Mouse (Mus musculus) heart, adult 11 months (tissue): ENCODE measurements at regions not wholly inside any gene's neighbourhood (a gene's known extent, or its start where the extent isn't known, plus 50 kb on each side); places are given as distances from the start of the nearest gene placed in this dataset.

Source experiments
- DNase-seq: peaks from one replicate; pipeline ENCODE4 v3.0.0; 2022

DNA sequence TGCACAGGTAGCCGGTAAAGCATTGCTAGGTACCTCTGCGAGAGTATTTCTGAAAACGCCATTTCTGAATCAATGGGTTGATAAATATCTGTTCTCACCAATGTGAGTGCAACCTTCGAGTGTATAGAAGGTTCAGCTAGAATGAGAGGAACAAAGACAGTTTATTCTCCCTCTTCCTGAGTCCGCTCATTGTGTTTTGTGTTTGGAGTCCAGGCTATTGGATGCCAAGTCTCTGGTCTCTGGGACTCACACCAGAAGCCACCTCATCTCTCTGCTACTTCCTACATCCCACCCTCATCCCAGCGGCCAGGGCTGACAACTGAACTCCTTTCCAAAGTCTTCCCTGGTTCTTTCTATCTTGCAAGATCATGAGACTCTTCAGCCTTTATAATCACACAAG, 62.7 kb downstream of the Lrrc30 start:
- no peak for DNase-seq

DNA sequence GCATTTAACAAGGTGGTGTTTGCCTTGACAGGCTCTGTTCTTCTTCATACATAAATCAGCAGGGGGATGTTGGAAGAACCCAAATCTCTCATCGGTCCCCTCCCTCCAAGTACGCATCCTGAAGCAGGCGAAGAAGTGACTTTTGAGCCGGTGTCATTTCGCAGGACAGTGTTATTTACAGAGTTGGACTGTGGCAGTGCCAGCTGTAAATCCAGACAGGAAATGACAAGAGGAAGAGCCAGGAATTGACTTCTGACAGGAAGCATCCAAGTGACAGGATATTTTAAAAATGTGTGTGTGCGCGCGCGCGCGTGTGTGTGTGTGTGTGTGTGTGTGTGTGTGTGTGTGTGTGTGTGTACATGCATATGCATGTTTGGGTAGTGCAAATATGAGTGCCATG, 66.3 kb downstream of the Lrrc30 start:
- DNase-seq: peak; percentile 93

DNA sequence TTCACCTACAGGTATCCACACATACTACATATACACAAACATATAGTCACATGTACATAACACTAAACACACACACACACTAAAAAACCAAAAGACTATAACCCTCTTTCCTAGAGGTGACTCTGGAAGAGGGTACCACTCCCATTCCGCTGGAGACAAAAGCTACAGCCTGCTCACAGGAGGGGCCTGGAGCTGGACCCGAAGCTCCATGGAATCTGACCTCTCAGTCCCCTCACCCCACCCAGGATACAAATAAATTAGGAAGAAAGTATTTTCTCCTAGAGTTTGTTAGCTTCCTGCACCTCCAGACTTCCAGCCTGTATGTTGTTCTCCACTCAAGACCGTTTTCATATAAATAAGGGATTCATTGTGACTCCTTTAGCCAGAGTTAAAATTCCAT, 66.8 kb downstream of the Lrrc30 start:
- peak; percentile 96 for DNase-seq

DNA sequence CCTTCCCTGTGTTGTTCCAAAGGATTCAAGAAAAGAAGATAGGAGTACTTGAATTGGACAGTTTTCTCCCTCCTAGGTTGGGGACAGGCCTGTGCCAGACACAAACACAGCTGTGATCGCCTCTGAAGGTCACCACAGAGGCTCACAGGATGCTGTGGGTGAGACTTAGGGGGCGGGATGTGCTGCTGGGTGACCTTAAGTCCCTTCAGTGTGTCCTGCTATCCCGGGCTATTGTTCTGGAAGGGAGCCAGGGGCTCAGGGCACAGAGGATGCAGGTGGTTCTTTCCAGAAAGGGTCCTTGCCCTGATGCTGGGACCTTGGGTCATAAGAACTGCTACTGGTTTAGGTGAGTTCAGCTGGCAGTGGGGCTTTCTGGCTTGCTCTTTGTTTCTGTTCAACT, 67.7 kb downstream of the Lrrc30 start:
- DNase-seq: peak; percentile 96

DNA sequence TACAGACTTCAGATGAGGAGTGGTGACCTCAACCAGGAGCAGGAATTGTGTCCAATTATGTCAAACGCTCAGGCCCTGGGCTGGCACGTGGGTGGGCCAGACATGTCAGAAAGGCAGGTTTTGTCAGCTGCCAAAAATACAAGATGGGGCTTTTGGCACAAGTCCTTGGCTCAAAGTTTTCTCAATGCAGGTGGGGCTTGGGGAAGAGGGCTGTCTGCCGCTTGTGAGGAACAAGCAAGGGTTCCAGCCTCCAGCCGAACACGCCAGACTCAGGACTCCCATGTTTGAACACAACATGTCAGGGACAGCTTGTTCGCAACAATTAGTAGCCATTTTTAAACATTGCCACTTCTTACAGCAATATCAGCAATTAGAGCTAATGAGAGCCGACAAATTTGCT, 69.5 kb downstream of the Lrrc30 start:
- no peak for DNase-seq

DNA sequence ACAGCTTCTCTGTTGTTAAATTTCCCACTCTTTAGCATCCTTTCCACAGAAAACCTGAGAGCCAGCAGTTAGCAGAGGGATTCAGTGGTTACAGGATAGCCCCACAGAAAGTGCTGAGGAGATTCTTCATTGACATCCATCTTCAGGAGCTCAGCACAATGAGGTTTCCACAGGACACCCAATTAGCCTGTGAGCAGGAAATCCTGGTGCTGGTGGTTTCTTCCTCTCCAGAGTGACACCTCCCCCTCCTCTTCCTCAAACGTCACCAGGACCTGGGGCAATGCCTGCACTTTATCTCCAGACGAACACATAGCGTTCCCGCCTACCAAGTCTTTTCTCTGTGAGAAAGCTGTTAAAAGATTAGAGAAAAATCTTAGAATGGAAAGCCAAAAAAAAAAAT, 70.7 kb downstream of the Lrrc30 start:
- peak; percentile 97 for DNase-seq

DNA sequence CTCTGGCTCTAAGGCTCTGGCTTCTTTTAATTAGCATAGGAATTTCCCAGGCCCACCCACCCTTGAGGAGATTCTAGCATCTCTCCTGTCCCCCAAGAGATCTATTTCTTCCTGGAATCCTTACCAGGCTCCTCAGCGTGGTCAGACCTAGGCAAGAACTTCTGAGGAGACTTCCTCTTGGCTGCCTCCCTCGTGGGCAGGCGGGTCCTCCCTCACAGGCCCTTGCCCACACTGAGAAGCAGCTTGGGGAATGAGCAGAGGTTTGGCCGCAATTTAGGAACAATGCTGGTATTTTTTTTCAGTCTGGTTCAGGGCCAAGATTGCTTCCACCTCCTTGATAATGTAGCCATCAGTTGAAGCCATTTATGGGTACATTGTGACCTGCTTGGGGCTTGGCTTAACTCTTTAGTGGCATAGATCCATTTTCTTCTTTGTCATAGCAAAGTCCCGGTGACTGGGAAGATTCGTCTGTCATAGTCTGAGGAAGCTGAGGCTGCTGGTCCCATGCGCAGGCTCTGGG, 75.1 kb downstream of the Lrrc30 start:
- peak; percentile 94 for DNase-seq

DNA sequence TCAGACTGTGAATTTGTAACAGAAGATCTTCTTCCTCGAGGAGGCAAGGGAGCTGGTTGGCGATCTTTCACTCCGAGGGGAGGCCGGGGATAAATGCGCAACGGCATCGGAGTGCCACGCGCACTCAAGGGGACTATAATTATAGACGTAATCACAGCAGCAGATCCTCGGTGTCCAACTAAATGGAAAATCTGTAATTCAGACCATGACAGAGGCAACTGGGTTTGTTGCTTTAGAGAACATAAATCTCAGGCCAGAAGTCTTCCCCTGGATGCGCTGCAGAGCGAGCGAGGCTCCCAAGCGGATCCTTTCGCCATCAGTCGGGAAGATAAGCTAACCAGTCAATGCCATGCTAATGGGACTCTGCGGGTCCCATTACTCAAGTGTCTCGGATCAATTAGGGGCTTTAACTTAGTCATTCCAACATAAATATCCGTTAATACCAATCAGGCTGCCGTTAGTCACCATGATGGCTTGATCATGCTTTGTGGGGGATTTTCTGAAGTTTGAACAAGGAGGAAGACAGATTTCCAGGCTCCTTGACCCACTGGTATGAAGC, 79.9 kb downstream of the Lrrc30 start:
- peak; percentile 56 for DNase-seq

DNA sequence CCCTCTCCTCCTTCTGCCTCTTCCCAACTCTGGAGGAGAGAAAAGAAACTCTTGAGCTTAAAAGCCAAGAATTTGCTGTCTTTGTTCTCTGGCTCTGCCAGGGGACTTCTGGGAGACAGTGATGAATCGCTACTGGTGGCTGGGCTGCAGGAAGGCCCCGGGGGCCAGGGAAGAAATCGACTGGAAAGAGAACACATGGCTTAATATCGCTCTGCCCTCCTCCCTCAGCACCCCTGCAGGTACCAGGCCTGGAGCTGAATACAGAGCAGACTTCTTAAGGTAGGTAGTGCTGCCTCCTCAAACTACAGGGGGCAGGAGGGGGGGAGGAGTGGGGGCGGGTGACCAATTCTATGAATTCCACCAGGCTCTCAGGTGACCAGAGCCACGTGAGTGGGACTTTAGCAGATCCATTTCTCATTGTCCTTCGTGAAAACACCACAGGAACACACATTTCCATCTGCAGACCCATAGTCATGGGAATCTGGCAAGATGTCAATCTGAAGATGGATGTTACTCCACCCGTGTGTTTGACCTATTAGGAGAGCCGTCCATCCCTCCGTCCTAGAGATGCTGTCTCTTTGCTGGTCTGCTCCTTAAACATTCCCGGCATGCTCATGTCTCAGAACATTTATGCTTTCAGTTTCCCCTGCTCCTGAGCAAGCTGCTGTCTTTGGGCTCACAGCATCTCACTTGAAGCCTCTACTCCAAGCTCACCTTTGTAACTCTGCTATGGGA, 83.4 kb downstream of the Lrrc30 start:
- DNase-seq: peak; percentile 87

DNA sequence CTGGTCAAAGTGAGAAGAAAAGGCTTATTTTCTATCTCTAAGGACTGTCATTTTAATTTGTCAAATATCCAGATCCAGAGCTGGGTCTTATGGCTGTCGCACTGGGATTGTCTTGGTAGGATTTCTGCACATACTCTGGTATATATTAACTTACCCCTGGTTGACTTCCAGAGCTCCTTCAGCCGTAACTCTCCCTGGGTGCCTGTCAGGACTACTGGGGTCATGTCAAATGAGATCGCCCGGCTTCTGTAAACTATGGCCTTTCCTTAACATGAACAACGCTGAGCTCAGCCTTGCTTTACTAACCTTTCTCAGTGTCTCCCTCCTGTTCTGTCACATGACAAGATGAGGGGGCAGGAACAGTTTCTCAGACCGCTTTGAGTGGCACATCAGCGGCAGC, 88.1 kb downstream of the Lrrc30 start:
- DNase-seq: no peak

DNA sequence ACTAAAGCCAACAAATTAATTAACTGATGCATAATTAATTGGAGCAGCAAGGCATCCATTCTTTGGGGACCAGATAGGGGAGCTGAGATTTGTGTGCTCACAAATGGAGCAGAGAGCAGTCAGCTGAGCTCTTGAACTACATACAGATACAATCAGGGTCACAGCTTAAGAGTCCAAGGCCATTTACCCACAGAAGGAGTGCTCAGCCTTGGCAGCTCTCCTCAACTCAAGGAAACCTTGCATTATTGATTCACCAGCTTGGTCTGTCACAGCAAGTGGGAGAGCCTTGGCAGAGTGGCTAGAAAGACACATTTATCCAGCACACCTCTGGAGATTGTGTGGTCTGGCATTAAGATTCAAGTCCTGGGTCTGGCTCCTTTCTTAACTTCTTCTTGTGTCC, 100.2 kb downstream of the Lrrc30 start:
- no peak for DNase-seq

DNA sequence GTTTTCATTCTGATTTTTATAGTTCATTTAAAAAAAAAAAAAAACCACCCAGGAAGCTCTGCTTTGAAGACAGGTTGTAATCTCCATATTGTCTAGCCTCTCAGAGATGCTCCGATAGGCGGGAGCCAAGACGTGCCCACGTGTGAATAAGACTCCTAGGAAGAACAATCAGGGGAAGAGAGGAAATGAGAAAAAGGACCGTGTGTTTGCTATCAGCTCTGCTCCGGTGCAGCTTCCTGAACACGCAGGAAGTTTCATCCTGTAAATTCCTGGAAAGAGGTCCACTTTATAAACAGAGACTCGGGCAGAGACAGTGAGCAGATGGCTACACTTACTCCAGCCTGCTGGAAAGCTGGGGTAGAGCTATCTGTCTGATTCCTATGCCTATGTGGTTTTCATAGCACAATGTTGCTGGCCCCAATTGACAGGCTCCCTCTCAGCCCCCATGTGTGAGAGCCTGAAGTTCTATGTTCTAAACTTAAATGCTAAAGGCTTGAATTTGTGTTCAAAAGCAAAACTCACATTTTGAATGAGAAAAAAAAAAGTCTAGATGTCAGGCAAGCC, 111.6 kb downstream of the Lrrc30 start:
- DNase-seq: peak; percentile 96

DNA sequence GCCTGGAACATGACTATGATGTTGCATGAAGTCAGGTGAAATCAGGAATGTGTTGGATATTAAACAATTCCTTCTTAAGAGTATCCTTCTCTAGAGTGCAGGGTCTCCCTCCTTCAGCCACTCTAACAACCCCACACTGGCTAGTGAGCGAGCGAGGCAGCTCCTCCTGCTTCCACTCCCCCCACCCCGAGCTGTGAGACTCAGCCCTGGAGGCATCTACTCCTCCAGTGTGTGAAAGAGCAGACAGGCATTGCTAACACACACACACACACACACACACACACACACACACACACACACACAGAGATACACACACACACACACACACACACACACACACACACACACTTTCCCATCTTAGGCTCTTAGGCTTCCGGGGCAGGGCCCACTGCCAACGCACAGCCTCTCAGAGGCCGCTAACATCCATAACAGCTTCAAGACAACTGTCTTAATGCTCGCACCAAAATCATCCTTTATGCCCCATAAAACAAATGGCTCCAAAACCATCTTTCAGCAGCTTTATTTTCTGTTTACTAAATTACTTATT, 116.8 kb downstream of the Lrrc30 start:
- peak; percentile 92 for DNase-seq

DNA sequence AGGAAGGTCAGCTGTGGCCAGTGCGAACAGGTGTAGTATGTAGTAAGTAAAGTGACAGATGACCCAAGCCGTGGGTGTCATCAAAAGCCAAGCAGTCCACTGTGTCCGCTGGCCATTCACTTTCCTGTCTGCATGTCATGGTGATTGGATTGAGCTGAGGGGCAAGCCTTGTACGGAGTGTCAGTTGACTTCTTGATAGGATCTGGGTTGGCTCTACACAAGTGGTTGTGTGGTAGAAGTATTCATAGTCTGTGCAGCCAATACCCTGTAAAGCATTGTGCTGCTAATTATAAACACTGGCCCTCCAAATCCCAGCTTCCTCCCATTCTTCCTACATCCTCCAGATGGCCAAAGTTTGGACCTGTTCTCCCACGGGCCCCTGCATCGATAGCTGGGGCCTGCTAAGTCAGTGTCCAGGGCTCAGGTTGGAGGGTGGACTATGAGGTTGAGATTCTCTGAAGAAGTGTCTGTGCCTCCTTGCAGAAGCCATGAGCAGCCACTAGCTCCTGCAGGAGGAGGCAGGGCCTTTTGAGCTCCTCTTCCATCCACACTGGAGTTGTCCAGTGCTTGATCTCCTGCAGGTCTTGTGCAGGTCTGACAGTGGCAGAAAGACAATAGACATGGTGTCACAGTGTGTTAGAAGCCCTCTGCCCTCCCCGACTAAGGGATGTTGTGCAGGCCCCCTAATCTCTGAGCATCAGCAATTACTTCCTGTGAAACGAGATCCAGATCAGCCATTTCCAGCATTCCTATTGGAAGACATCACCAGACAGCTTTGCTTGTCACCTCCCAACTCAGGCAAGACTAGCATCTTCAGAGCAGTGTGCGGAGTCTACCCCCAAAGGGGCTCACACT, 117.9 kb downstream of the Lrrc30 start:
- peak; percentile 99 for DNase-seq

DNA sequence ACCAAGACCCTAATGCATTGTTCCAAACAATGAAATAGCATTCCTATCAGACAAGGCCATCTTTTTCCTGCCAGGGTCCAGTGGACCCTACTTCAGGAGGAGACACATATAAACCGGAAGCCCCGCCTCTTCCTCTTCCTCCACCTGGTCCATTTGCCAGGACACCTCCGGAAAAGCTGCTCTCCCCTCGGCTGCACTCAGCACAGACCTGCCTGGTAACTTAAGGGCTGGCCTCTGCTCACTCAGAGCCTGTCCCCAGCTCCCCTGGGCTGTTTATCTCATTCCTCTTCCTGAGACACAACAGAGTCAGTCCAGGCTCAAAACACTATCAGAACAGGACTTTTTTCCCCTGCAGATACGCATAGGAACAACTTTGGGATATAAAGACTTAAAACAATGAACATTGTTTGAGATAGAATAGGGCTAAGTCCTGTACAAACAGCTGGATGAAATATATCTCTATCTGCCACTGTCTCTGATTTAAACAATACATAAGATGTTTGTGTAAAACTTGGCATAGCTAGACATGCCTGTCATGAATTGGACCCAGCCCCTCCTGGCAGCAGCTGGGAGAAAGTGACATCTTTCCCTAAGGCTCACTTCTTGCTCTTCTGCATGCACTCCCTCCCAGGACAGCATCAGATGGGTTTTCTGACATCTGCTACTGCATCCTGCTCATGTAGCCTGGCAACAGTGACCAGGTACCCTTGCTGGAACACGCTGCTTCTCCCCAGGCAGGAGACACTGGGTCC, 119.6 kb downstream of the Lrrc30 start:
- DNase-seq: peak; percentile 99

DNA sequence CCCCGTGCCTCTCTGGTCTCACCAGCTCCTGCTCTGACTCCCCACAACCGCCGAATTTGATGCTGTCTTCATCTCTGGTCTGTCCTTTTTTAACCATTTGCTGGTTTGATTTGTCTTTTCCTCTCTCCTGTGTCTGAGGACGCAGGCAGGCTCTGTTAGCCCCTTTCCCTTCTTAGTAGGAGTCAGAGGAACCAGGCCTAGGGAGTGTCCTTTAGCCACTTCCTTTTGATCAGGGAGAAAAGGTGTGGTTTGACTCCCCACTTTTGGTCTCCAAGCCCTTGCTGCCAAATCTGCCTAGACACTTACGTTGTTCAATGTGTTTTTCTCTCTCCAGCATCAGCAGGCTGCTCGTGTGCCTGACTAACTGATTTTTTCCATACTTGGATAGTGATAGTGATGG, 120.5 kb downstream of the Lrrc30 start:
- peak; percentile 96 for DNase-seq

DNA sequence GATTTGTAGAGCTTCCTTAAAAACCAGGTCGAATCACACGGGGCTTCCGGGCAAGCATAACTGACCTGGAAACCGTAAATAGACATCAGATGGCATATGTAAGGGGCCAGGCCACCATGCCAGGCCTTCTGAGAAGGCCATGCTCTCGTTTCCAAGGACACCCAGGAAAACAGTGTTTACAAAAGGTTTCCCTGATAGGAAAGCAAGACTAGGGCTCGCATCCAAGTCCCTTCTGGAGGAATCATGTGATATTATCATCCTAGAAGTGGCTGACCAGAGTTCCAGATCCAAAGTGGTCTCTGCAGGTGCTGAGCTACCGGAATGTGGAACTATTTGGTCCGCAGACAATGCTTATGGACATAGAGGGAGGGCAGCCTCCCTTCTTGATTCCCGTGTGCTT, 122.6 kb downstream of the Lrrc30 start:
- DNase-seq: no peak

DNA sequence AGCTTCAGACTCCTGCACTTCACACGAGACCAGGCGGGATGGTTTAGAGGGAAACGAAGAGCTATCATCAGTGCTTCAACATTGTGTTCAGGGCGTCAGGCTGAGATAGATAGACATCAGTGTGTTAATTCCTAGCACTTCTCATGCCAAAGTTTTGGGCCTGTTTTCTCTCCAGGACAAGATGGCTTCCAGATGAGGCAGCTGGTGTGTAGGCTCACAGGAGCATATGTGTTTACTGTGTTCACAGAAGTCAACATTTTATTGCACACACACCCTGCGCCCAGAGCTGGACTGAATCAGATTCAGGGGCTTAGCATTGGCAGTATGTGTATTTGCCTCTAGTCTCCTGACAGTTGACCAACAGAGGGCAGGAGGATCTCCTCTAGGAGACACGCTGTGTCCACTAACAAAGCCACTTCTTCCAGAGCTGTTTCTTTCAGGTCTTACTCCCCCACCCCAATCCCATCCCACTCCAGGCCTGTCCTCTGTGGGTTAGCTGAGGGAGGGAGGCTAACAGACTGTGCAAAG, 123.4 kb downstream of the Lrrc30 start:
- peak; percentile 84 for DNase-seq

DNA sequence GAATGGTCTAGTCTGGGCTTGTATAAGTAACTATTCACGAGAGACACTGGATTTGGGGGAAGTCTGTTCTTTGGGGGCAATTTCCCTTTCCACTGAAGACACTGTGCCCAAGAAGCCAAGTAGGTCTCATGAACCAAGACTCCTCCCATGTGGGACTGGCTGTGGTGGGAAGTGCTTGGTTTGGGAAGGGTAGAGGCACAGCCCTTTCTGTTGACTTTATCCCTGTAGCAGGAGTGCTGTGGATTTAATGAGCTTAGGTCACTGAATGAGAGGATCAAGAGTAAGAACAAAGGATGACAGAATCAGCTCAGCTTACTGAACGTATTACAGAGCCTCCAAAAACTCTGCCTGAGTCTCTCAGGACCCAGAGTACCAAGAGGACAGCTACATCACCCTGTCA, 124.2 kb downstream of the Lrrc30 start:
- peak; percentile 55 for DNase-seq

DNA sequence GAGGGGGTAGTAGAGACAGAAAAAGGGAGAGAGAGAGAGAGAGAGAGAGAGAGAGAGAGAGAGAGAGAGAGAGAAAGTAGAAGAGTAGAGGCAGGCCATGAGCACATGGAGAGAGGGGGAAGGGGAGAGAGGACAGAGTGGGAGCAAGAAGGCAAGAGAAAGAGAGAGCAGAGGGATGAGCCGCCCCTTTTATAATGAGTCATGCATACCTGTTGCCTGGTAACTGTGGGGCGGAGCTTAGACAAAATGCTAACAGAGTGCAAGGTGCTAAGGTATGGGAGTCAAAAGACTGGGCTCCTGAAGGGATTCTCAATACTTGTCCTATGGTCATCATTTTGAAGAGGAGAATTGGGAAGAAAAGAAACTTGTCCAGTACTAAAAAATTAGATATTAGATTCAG, 126.1 kb downstream of the Lrrc30 start:
- DNase-seq: peak; percentile 61

DNA sequence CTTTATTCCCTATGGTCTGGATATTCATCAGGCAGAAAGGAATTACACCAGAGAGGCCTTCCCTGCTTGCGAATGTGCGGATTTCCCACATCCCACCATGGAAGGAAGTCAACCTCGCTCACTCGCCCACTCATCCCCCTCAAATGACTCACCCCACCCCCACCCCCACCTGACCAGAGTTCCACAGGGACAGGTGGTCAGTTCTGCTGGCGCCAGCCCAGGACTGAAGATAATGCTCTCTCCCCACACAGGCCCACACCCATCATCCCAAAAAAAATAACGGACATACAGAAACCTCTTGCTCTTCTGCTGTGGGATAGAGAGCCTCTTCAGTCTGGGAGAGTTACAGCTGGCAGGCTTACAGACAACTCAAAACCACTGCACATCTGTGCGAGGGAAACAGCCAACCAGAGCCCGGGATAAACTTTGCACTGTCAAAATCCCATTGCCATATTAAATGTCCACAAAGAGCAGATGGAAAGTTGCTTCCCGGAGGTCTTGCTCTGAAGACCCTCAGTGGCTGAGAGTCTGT, 128.0 kb downstream of the Lrrc30 start:
- DNase-seq: peak; percentile 93
